Mouse (Mus musculus) c-Kit-positive CD71-positive TER-119-negative erythroid progenitor cells, embryonic 14.5 days (primary cell): Measurements from ENCODE around the gene Gjb5.

Experiments
- DNase-seq: peaks from one replicate; pipeline ENCODE4 v3.0.0-alpha.2; 2013; ENCODE audit warnings: low read depth

Gene Gjb5

GRCm38 (mm10) chr4:127349560-127350300, 8.3 kb downstream of the Gjb5 start:
- DNase-seq, result no peak

GRCm38 (mm10) chr4:127345000-127345399, 13.0 kb downstream of the Gjb5 start:
- DNase-seq, result no peak

- DNase-seq, result no peak
Observed at GRCm38 (mm10) chr4:127341372-127341771, 16.6 kb downstream of the Gjb5 start.

- no peak for DNase-seq
Observed at GRCm38 (mm10) chr4:127337668-127338067, 20.3 kb downstream of the Gjb5 start.

GRCm38 (mm10) chr4:127334870-127335504, 23.0 kb downstream of the Gjb5 start:
- no peak for DNase-seq

- no peak for DNase-seq
Observed at GRCm38 (mm10) chr4:127331171-127331570, 26.8 kb downstream of the Gjb5 start.

GRCm38 (mm10) chr4:127330181-127331100, 27.5 kb downstream of the Gjb5 start, which contains the start of gene Gjb3:
TSS of gene Gjb3 (minus strand) at chr4:127330844.
- DNase-seq, result no peak

- DNase-seq, result no peak
Observed at GRCm38 (mm10) chr4:127329751-127330150, 28.2 kb downstream of the Gjb5 start.

GRCm38 (mm10) chr4:127329046-127329445, 28.9 kb downstream of the Gjb5 start:
- DNase-seq, result no peak

- no peak for DNase-seq
Observed at GRCm38 (mm10) chr4:127328378-127328777, 29.6 kb downstream of the Gjb5 start.

GRCm38 (mm10) chr4:127327749-127328148, 30.2 kb downstream of the Gjb5 start:
- DNase-seq, result no peak

- no peak for DNase-seq
Observed at GRCm38 (mm10) chr4:127327258-127327657, 30.7 kb downstream of the Gjb5 start.

GRCm38 (mm10) chr4:127325276-127325675, 32.7 kb downstream of the Gjb5 start:
- DNase-seq, result no peak

- DNase-seq, result peak; percentile 51
Observed at GRCm38 (mm10) chr4:127324759-127325158, 33.2 kb downstream of the Gjb5 start.

GRCm38 (mm10) chr4:127324296-127324695, 33.7 kb downstream of the Gjb5 start:
- no peak for DNase-seq

GRCm38 (mm10) chr4:127323651-127324050, 34.3 kb downstream of the Gjb5 start:
- no peak for DNase-seq

GRCm38 (mm10) chr4:127319613-127320012, 38.4 kb downstream of the Gjb5 start:
- peak; percentile 40 for DNase-seq

GRCm38 (mm10) chr4:127317143-127317542, 40.8 kb downstream of the Gjb5 start:
- DNase-seq, result no peak

GRCm38 (mm10) chr4:127315753-127316152, 42.2 kb downstream of the Gjb5 start:
- no peak for DNase-seq

- DNase-seq, result no peak
Observed at GRCm38 (mm10) chr4:127314585-127314984, 43.4 kb downstream of the Gjb5 start.

GRCm38 (mm10) chr4:127313861-127314260, 44.1 kb downstream of the Gjb5 start, which contains the start of gene Gja4:
TSS of gene Gja4 (minus strand) at chr4:127314039.
- DNase-seq, result peak; percentile 7

- DNase-seq, result no peak
Observed at GRCm38 (mm10) chr4:127312349-127312748, 45.6 kb downstream of the Gjb5 start.
